Mouse (Mus musculus) spleen, adult 2 months (tissue): ENCODE data around the gene Cdc42.

Experiments used
- CTCF ChIP-seq: fragments of 200-500 bp; IDR thresholded peaks from 2 replicates; pipeline ENCODE4 v1.5.1; 2011; ENCODE audit warnings: mild to moderate bottlenecking, inconsistent platforms; ENCODE audit not compliant: insufficient read depth, insufficient read length, insufficient replicate concordance; ENCODE audit errors: extremely low read depth
- POLR2A ChIP-seq: fragments of 200-500 bp; IDR thresholded peaks from 2 replicates; pipeline ENCODE4 v1.6.1; 2011; ENCODE audit warnings: low read depth, low read length, inconsistent platforms

GRCm38 (mm10) chr4:137315061-137315460 lies 42.5 kb downstream of the Cdc42 start:
- TF ChIP-seq CTCF (no peak), POLR2A (no peak)
